Mouse (Mus musculus): ENCODE measurements around the gene Camp.
"Not testable (repeated sequence)": the region's sequence is repeated elsewhere in the genome, so short reads cannot be mapped to it uniquely, and the experiment has no call there.

Camp gene

GRCm38 (mm10) chr9:109850099-109850498 is 682 bp upstream of the Camp start:
- DNase-seq, result no peak

GRCm38 (mm10) chr9:109833088-109833412 is 16.4 kb downstream of the Camp start:
- peak in 1 of 2 experiments; percentile 4 for DNase-seq

- peak; percentile 56 to 66 for DNase-seq
These were observed 16.9 kb downstream of the Camp start, which contains the start of gene Nme6 for GRCm38 (mm10) chr9:109832391-109833087. TSS of gene Nme6 (plus strand) at chr9:109832749.

GRCm38 (mm10) chr9:109826181-109826580 is 23.2 kb downstream of the Camp start:
- no peak for DNase-seq

GRCm38 (mm10) chr9:109825739-109826138 is 23.7 kb downstream of the Camp start:
- DNase-seq, result no peak

GRCm38 (mm10) chr9:109816341-109816740 is 33.1 kb downstream of the Camp start:
- DNase-seq, result no peak

- DNase-seq, result no peak
These were observed 36.0 kb downstream of the Camp start for GRCm38 (mm10) chr9:109813424-109813823.

GRCm38 (mm10) chr9:109811980-109812379 is 37.4 kb downstream of the Camp start, which contains the start of gene Spink8:
TSS of gene Spink8 (plus strand) at chr9:109812280.
- no peak for DNase-seq

GRCm38 (mm10) chr9:109807898-109808297 is 41.5 kb downstream of the Camp start:
- DNase-seq, result no peak

GRCm38 (mm10) chr9:109806695-109807293 is 42.6 kb downstream of the Camp start:
- no peak for DNase-seq

GRCm38 (mm10) chr9:109806260-109806659 is 43.2 kb downstream of the Camp start:
- no peak for DNase-seq

- not testable (repeated sequence) for DNase-seq
These were observed 43.8 kb downstream of the Camp start for GRCm38 (mm10) chr9:109805596-109805995.

- DNase-seq, result no peak
These were observed 51.4 kb downstream of the Camp start for GRCm38 (mm10) chr9:109798051-109798450.
